Mouse (Mus musculus): ENCODE results near the gene Tlx2. TPM values are rescaled to one million over a fixed set of nuclear protein-coding genes. Genes with fewer than 3 reads are reported as not detected.

The Tlx2 gene
- polyA plus RNA-seq, 1 experiment from 2014 or later, result not detected

DNA sequence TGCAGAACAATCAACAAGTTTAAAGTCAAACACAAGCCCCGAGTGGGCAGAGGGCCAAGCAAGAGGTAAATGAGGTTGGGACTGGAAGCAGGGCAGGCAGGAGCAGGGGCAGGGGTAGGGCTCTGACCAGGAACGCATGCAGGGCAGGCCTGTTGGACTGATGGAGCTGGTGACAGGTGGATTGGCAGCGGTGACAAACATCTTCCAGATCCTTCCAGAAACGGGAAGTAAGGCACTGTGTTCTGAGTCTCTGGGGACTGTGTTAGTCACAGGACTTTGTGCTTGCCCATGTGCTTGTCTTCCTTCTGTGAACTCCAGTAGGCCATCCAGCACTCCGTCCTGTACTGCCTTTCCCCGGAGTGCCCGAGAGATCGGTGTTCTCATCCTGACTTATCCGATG is 25.4 kb downstream of the Tlx2 start:
- Histone ChIP-seq H3K4me1 (no peaks in the 10 kb centered on the region), H3K36me3 (no peaks in the 10 kb centered on the region), H3K9me3 (no peaks in the 10 kb centered on the region), H3K4me2 (replicated peaks) (no peak overlapping the region), H3K27me3 (no peaks in the 10 kb centered on the region), H3K9ac (replicated peaks) (no peak overlapping the region), H3K4me3 (no peak overlapping the region), H3K27ac (replicated peaks) (no peak overlapping the region)
- ATAC-seq (replicated peaks), result no peak
- 80% methylated on average over 9 of the region's 9 CpGs for WGBS

DNA sequence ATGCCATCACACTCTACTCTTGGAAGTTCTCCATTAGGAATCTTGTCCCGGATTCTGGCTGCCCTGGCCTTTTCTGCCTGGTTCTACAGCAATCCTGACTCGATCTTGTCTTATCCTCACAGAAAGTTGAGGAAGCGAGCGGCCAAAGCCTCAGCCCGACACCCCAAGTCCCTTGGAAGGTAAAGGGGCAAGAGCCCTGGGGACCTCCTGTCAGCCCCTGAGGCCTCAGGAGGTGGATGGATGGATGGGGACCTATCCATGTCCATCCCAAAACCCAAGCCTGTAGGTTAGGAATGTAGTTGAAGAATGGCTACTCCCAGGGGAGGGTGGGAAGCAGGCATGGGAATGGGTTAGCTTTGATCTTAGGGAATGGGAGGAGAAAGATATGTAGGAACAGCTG is 26.1 kb downstream of the Tlx2 start:
- Histone ChIP-seq H3K4me1 (no peaks in the 10 kb centered on the region), H3K4me2 (replicated peaks) (no peak overlapping the region), H3K4me3 (no peak overlapping the region), H3K9me3 (no peaks in the 10 kb centered on the region), H3K27ac (replicated peaks) (no peak overlapping the region), H3K27me3 (no peaks in the 10 kb centered on the region), H3K9ac (replicated peaks) (no peak overlapping the region), H3K36me3 (no peaks in the 10 kb centered on the region)
- 89% methylated on average over 5 of the region's 5 CpGs for WGBS
- ATAC-seq (replicated peaks), result no peak

DNA sequence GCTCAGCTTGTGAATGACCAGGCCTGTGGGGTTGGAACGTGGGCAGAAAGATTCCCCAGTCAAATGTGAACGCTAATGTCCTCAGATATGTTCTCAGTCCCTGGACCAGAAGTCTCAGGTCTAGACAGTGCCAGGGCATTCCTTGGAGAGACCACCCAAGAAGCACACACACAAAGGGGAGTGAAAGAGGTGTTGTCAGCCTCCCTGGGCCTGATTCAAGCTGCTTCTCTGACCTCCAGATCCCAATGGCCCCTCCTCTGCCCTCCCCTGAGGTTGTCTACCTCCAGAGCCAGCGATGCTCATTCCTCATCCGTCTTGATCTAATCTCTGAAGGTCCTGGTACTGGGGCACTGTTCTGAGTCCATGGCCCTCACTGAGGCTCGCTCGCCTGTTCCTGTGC is 26.5 kb downstream of the Tlx2 start:
- Histone ChIP-seq H3K4me2 (replicated peaks) (no peak overlapping the region), H3K4me1 (peaks cover 3% of the 10 kb centered on the region), H3K9me3 (no peaks in the 10 kb centered on the region), H3K27ac (replicated peaks) (no peak overlapping the region), H3K36me3 (no peaks in the 10 kb centered on the region), H3K9ac (replicated peaks) (no peak overlapping the region), H3K4me3 (no peak overlapping the region), H3K27me3 (no peaks in the 10 kb centered on the region)
- 67% methylated on average over 6 of the region's 6 CpGs for WGBS
- ATAC-seq (replicated peaks), result no peak

DNA sequence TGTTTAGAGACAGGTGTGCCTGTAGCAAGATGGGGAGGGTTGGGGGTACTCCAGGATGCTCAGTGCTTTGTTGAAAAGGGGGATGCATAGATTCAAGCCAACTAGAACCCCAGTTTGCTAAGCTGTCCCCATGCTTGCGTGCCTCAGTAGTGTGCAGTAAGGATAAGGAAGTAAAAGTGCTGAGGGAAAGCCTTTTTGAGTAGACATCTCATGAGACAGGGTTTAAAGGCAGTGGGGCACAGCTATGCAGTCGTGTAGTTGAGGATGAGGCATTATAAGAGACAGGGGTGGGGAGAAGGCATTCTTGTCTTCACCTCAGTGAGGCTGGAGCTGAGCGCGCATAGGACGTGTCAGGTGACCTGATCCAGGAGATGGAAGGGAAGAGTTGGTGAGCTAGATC is 29.5 kb downstream of the Tlx2 start:
- H3K4me1 ChIP-seq, result peaks cover 8% of the 10 kb centered on the region
- no peak overlapping the region for H3K4me2 ChIP-seq (replicated peaks)
- H3K27me3 ChIP-seq, result no peaks in the 10 kb centered on the region
- no peak overlapping the region for H3K4me3 ChIP-seq
- no peak for ATAC-seq (replicated peaks)
- WGBS, result 78% methylated on average over 5 of the region's 5 CpGs
- no peak overlapping the region for H3K27ac ChIP-seq (replicated peaks)
- H3K36me3 ChIP-seq, result no peaks in the 10 kb centered on the region
- H3K9me3 ChIP-seq, result no peaks in the 10 kb centered on the region
- no peak overlapping the region for H3K9ac ChIP-seq (replicated peaks)

- Histone ChIP-seq H3K4me2 (replicated peaks) (peak overlapping the region; percentile 69), H3K27ac (replicated peaks) (no peak overlapping the region), H3K4me3 (peak overlapping the region; percentile 38), H3K27me3 (no peaks in the 10 kb centered on the region), H3K4me1 (peaks cover 20% of the 10 kb centered on the region), H3K9ac (replicated peaks) (peak overlapping the region; percentile 40), H3K36me3 (no peaks in the 10 kb centered on the region), H3K9me3 (no peaks in the 10 kb centered on the region)
- ATAC-seq (replicated peaks), result peak; percentile 59
- WGBS, result 9% methylated on average over 24 of the region's 24 CpGs
These were observed 31.5 kb downstream of the Tlx2 start for GRCm38 (mm10) chr6:83038496-83039012.

- H3K36me3 ChIP-seq, result no peaks in the 10 kb centered on the region
- H3K4me2 ChIP-seq (replicated peaks), result no peak overlapping the region
- WGBS, result 84% methylated on average over 8 of the region's 8 CpGs
- peaks cover 33% of the 10 kb centered on the region for H3K4me1 ChIP-seq
- no peak overlapping the region for H3K27ac ChIP-seq (replicated peaks)
- H3K9me3 ChIP-seq, result no peaks in the 10 kb centered on the region
- no peak overlapping the region for H3K9ac ChIP-seq (replicated peaks)
- H3K4me3 ChIP-seq, result no peak overlapping the region
- peaks cover 5% of the 10 kb centered on the region; the same call in 1 of the 2 replicates for H3K27me3 ChIP-seq
- no peak for ATAC-seq (replicated peaks)
These were observed 32.9 kb downstream of the Tlx2 start for GRCm38 (mm10) chr6:83037188-83037587.

DNA sequence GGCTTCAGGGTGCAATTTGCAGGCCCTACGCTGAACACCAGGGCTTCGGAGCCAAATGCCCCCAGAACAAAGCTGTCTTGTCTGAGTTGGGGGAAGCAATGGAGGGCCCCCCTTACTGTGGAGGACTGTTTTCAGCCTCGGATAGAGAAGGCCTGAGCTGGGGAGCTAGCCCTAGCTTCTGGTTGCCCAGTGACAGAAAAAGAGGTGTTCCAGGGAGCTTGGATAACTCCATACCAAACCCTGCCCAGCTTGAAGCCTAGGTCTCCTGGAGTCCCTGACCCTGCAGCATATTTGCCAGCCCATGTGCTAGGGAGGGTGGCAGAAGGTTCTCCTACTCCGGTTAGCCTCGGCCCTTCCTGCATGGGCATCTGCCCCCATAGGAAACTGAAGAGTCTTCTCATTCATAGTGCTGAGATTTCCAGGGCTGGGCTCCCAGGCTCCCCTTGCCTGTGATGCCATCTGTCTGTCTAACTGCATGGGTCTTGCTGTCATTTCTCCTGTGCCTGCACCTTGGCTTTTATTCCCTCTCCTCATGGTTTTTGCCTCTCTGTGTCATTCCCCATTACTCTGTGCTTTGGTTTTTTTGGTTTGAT is 35.5 kb downstream of the Tlx2 start:
- no peak for ATAC-seq (replicated peaks)
- peak overlapping the region; percentile 51 for H3K9ac ChIP-seq (replicated peaks)
- no peaks in the 10 kb centered on the region for H3K36me3 ChIP-seq
- 21% methylated on average over 5 of the region's 5 CpGs for WGBS
- no peaks in the 10 kb centered on the region for H3K9me3 ChIP-seq
- peak overlapping the region; percentile 55 for H3K4me3 ChIP-seq
- peak overlapping the region; percentile 94 for H3K4me2 ChIP-seq (replicated peaks)
- no peak overlapping the region for H3K27ac ChIP-seq (replicated peaks)
- H3K4me1 ChIP-seq, result peaks cover 35% of the 10 kb centered on the region
- peaks cover 21% of the 10 kb centered on the region; the same call in 1 of the 2 replicates for H3K27me3 ChIP-seq

DNA sequence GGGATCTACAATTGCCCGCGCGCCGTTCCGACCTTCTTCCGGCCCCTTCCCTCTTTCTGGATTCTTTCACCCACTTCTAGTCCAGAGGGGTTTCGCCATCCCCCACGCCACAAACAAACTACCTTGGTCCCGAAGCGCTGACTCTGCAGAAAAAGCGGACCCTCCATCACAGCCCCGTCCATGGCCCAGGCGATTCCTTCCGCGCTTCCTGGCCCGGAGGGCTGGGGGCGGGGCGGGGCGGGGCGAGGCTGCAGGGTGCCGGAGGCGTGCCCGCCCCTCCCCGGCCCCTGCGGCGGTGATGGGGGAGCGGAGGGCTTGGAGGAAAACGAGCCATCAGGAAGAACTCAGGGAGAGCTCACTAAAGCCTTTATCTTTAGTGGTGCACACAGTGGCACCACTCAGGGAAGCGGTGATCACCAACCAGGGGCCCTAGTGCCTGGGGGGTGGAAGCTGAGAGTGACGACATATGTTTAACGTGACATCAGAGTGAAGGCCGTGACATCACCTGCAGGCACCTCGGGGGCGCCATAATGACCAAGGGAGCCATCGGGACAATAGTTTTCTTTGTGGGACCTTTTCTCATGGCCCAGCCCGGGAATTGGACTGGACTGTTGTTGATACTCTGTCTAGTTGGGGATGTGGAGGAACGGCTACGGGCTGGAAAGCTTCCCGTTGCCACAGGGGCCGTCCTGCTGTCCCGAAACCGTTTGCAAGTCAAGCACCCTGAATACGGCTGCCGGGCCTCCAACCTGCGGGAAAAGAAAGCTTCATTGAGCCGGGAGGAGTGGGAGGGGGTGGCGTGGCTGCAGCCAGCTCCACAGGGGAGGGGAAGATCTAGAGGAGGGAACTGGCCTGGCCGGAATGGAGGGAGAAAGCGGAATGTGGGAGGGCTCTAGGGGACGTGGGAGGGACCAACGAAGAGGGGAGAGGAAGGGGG is 36.6 kb downstream of the Tlx2 start, which contains the start of the genes Dok1 and Loxl3:
Gene Dok1, minus strand, starts transcription at position 223 of the 937 bp plus-strand sequence.
Gene Loxl3, plus strand, starts transcription at position 925 of the 937 bp plus-strand sequence.
- Histone ChIP-seq H3K9me3 (no peaks in the 10 kb centered on the region), H3K27me3 (peaks cover 26% of the 10 kb centered on the region; the same call in 1 of the 2 replicates), H3K27ac (replicated peaks) (peak within 1 kb of the TSS; percentile 52), H3K4me1 (peaks cover 32% of the 10 kb centered on the region), H3K9ac (replicated peaks) (peak within 1 kb of the TSS; percentile 51), H3K4me2 (replicated peaks) (peak within 1 kb of the TSS; percentile 94), H3K4me3 (peak within 1 kb of the TSS; percentile 55), H3K36me3 (no peaks in the 10 kb centered on the region)
- peak; percentile 70 for ATAC-seq (replicated peaks)
- under 1% methylated on average over 51 of the region's 51 CpGs for WGBS

GRCm38 (mm10) chr6:83032769-83033191 is 37.3 kb downstream of the Tlx2 start:
- ATAC-seq (replicated peaks), result peak; percentile 46
- H3K36me3 ChIP-seq, result no peaks in the 10 kb centered on the region
- under 1% methylated on average over 31 of the region's 31 CpGs for WGBS
- H3K4me2 ChIP-seq (replicated peaks), result peak overlapping the region; percentile 94
- H3K9me3 ChIP-seq, result no peaks in the 10 kb centered on the region
- no peak overlapping the region for H3K27ac ChIP-seq (replicated peaks)
- peaks cover 27% of the 10 kb centered on the region for H3K4me1 ChIP-seq
- H3K9ac ChIP-seq (replicated peaks), result peak overlapping the region; percentile 51
- H3K27me3 ChIP-seq, result peaks cover 26% of the 10 kb centered on the region; the same call in 1 of the 2 replicates
- peak overlapping the region; percentile 55 for H3K4me3 ChIP-seq

- Histone ChIP-seq H3K4me2 (replicated peaks) (peak overlapping the region; percentile 94), H3K36me3 (no peaks in the 10 kb centered on the region), H3K27me3 (peaks cover 26% of the 10 kb centered on the region; the same call in 1 of the 2 replicates), H3K4me3 (peak overlapping the region; percentile 55), H3K4me1 (peaks cover 27% of the 10 kb centered on the region), H3K9me3 (no peaks in the 10 kb centered on the region), H3K9ac (replicated peaks) (0 out of 2 replicates have a peak overlapping the region, but pooled peaks have one; percentile 51), H3K27ac (replicated peaks) (no peak overlapping the region)
- ATAC-seq (replicated peaks), result no peak
- WGBS, result 27% methylated on average over 18 of the region's 18 CpGs
These were observed 38.0 kb downstream of the Tlx2 start for GRCm38 (mm10) chr6:83031921-83032590.

GRCm38 (mm10) chr6:83031111-83031510 is 39.0 kb downstream of the Tlx2 start:
- WGBS, result 59% methylated on average over 7 of the region's 7 CpGs
- peaks cover 27% of the 10 kb centered on the region for H3K4me1 ChIP-seq
- H3K36me3 ChIP-seq, result no peaks in the 10 kb centered on the region
- peaks cover 26% of the 10 kb centered on the region; the same call in 1 of the 2 replicates for H3K27me3 ChIP-seq
- H3K27ac ChIP-seq (replicated peaks), result no peak overlapping the region
- H3K9me3 ChIP-seq, result no peaks in the 10 kb centered on the region
- H3K4me3 ChIP-seq, result no peak overlapping the region
- no peak overlapping the region for H3K9ac ChIP-seq (replicated peaks)
- no peak for ATAC-seq (replicated peaks)
- H3K4me2 ChIP-seq (replicated peaks), result no peak overlapping the region

All from forebrain, embryonic 15.5 days (tissue).